Mouse (Mus musculus) T-cell, adult 2 months (primary cell): ENCODE data around the gene Mttp.

Experiments used
- DNase-seq: peaks from one replicate; pipeline ENCODE4 v3.0.0; 2022; ENCODE audit warnings: low spot score

Mttp gene

GRCm38 (mm10) chr3:138134528-138134927, 10.2 kb downstream of the Mttp start:
- no peak for DNase-seq

GRCm38 (mm10) chr3:138133916-138134315, 10.9 kb downstream of the Mttp start:
- DNase-seq = no peak

GRCm38 (mm10) chr3:138133463-138133862, 11.3 kb downstream of the Mttp start:
- no peak for DNase-seq

GRCm38 (mm10) chr3:138131168-138131567, 13.6 kb downstream of the Mttp start:
- DNase-seq = no peak

- no peak for DNase-seq
These were observed 14.1 kb downstream of the Mttp start for GRCm38 (mm10) chr3:138130692-138131091.

GRCm38 (mm10) chr3:138129110-138129509, 15.7 kb downstream of the Mttp start:
- no peak for DNase-seq

GRCm38 (mm10) chr3:138123842-138124241, 20.9 kb downstream of the Mttp start:
- DNase-seq = no peak

- DNase-seq = no peak
These were observed 23.3 kb downstream of the Mttp start for GRCm38 (mm10) chr3:138121461-138121860.

GRCm38 (mm10) chr3:138119444-138120105, 25.2 kb downstream of the Mttp start:
- DNase-seq = no peak

GRCm38 (mm10) chr3:138118831-138119230, 25.9 kb downstream of the Mttp start:
- no peak for DNase-seq

- no peak for DNase-seq
These were observed 26.4 kb downstream of the Mttp start for GRCm38 (mm10) chr3:138118392-138118791.

- DNase-seq = no peak
These were observed 27.9 kb downstream of the Mttp start for GRCm38 (mm10) chr3:138116871-138117270.

- DNase-seq = no peak
These were observed 30.7 kb downstream of the Mttp start for GRCm38 (mm10) chr3:138114106-138114505.

GRCm38 (mm10) chr3:138110910-138111782, 33.6 kb downstream of the Mttp start:
- no peak for DNase-seq

- no peak for DNase-seq
These were observed 37.9 kb downstream of the Mttp start for GRCm38 (mm10) chr3:138106887-138107286.

GRCm38 (mm10) chr3:138105056-138105455, 39.7 kb downstream of the Mttp start:
- no peak for DNase-seq

- DNase-seq = no peak
These were observed 41.1 kb downstream of the Mttp start for GRCm38 (mm10) chr3:138103690-138104089.

- no peak for DNase-seq
These were observed 42.8 kb downstream of the Mttp start for GRCm38 (mm10) chr3:138101936-138102335.

GRCm38 (mm10) chr3:138097718-138098117, 47.0 kb downstream of the Mttp start:
- DNase-seq = no peak

GRCm38 (mm10) chr3:138096263-138097028, 48.3 kb downstream of the Mttp start:
- DNase-seq = no peak

- no peak for DNase-seq
These were observed 49.0 kb downstream of the Mttp start for GRCm38 (mm10) chr3:138095718-138096117.

- no peak for DNase-seq
These were observed 49.5 kb downstream of the Mttp start for GRCm38 (mm10) chr3:138095301-138095700.

- no peak for DNase-seq
These were observed 60.9 kb downstream of the Mttp start for GRCm38 (mm10) chr3:138083896-138084295.
